Mouse (Mus musculus): ENCODE data around the gene Actrt3.
"Not testable (repeated sequence)": the region's sequence is repeated elsewhere in the genome, so short reads cannot be mapped to it uniquely, and the experiment has no call there.

Gene Actrt3

GRCm38 (mm10) chr3:30573549-30573948 lies 26.2 kb downstream of the Actrt3 start:
- DNase-seq (ENCODE audit: low spot score), result no peak

- not testable (repeated sequence) for DNase-seq (ENCODE audit: low spot score)
Measured at GRCm38 (mm10) chr3:30566333-30566732, 33.4 kb downstream of the Actrt3 start.

- no peak for DNase-seq (ENCODE audit: low spot score)
Measured at GRCm38 (mm10) chr3:30560677-30561314, 38.9 kb downstream of the Actrt3 start.

- no peak for DNase-seq (ENCODE audit: low spot score)
Measured at GRCm38 (mm10) chr3:30553741-30554140, 46.0 kb downstream of the Actrt3 start.

GRCm38 (mm10) chr3:30550218-30550617 lies 49.5 kb downstream of the Actrt3 start:
- no peak for DNase-seq (ENCODE audit: low spot score)

GRCm38 (mm10) chr3:30548928-30549327 lies 50.8 kb downstream of the Actrt3 start:
- no peak for DNase-seq (ENCODE audit: low spot score)

- no peak for DNase-seq (ENCODE audit: low spot score)
Measured at GRCm38 (mm10) chr3:30547908-30548307, 51.8 kb downstream of the Actrt3 start, which contains the start of gene Mecom. Gene Mecom (minus strand): TSS chr3:30548008.

Data from spleen, adult 12 weeks (tissue).